Mouse (Mus musculus) v-Abl transformed pro-B cells (cell line): ENCODE data around the gene Rabgap1l.

Experiments
- in situ Hi-C, 2 experiments: fragments of 400-800 bp; cut with MboI; formaldehyde crosslinking; loops; one replicate each; pipeline ENCODE4 v1.15.1; 2025; ENCODE audit not compliant: unreplicated experiment in 2 of 2

The Rabgap1l gene

DNA sequence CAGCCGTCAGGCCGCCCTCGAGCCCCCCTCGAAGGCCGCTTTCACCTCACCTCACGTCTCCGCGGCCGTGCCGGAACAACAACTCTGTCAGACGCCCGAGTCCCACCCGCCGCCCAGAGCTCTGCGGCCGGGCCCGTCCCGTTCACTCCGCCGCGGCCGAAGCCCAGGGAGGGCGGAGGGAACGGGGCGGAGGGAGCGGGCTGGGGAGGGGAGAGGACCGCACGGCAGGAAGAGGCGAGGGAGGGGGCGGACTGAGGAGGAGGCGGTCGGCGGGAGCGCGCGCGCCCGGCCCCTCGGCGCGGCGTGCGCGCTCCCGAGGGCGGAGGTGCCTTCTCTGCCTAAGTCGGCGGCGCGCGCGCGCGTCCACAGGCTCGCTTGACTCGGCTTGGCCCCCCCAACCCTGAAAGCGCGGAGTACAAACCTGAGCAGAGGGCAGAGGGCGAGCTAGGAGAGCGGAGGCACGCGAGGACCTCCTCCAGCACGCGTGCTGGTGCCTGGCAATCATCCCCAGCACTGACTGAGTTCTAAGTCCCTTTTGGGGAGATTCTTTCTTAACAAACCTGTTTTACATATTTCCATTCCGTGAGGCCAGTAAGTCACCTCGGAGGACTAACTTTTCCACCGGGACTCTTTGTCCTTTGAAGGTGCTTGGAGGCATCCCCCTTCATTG, at the start of gene Rabgap1l:
Gene Rabgap1l (minus strand): TSS at position 526 of the 670 bp plus-strand sequence.
- in situ Hi-C loops, result no loop called here

DNA sequence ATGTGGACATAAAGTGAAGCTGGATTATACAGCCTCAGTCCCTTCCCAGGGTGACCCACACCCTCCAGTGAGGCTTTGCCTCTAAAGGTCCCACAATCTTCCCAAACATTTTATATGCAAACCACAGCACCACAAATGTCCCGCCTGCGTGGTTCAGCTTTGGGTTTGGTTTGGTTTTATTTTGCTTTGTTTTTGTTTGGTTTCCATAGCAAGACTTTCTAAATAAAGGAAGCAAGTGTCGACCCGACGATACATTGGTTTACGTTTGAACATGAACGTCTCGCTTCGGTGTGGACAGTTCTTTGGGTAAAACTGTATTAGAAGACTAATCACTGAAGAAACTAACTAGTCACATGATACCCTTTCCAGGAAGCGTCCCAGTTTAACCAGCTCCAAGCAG, 49.6 kb upstream of the Rabgap1l start:
- in situ Hi-C loops, result no loop called here

DNA sequence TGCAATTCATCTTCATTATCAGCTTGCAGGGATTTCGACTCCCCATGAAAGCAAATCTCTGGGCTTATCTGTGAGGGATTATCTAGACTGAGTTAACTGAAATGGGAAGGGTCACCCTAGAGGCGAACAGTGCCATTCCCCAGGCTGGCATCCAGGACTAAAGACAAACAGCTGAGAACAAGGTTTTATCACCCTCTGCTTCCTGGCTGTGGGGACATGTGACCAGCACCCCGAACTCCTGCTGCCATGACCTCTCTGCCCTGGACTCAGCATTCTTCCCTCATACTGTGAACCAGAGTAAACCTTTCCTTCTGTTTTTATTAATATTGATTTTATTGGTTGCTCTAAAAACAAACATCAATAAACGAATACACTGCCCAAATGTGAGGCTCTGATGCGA, 47.6 kb upstream of the Rabgap1l start:
- in situ Hi-C loops, result no loop called here

DNA sequence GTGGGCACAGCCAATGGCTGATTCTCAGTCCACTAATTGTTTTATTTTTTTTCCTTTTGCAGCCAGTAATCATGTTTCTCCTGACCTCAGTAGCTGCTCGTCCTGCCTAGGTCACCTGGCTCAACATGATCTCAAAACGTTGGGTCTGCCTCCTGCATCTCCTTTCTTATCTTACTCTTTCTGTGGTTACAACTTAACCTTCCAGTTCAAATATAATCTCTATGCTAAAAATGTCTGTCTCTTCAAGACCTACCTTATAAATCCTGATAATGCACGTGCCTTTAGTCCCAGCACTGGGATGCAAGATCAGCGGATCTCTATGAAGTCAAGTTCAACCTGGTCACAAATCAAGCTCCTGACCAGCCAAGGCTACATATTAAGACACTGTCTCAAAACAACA, 46.1 kb upstream of the Rabgap1l start:
- in situ Hi-C loops, result no loop called here

DNA sequence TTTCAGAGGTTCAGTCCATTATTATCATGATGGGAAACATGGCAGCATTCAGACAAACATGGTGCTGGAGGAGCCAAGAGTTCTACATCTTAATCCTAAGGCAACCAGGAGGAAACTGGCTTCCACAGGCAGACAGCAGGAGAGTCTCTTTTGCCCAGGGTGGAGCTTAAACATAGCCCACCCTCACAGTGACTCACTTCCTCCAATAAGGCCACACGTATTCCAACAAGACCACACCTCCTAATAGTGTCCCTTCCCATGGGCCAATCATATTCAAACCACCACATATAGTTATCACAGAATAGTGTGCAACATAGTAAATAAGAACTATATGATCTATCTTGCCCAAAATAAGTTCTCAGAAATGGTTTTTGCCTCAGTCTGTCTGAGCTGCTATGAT, 41.4 kb upstream of the Rabgap1l start:
- in situ Hi-C loops, result no loop called here

DNA sequence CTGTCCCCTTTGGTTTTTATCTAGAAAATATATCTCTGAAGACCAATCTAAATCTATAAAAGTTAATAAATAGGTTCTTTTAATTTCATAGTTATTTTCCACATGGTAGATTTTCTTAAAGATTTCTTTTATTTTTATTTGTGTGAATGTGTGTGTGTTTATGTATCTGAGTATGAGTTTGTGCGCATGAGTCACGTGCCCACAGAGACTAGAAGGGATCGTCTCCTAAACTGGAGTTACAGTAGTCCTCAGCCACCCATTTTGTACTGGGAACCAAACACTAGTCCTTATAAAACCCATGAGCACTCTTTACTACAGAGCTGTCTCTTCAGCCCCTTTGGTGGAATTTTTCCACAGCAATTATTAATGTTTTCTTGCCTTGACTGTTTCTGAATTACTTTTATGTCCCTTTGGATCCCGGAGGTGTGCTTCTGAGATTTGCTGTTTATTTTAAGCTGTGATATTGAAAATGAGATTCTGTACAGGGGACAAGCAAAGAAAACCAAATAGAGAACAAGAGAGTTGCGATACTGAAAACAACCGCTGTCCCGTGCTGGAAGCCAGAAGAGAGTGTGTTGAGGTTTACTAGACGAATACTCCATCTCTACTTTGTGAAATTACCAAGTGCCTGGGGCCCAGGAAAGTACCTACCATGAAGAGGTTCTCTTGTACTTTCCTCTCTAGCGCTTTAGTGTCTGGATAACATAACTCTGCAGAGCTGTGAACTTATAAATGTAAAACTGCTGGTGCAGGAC, 39.4 kb upstream of the Rabgap1l start:
- in situ Hi-C loops, result no loop called here

DNA sequence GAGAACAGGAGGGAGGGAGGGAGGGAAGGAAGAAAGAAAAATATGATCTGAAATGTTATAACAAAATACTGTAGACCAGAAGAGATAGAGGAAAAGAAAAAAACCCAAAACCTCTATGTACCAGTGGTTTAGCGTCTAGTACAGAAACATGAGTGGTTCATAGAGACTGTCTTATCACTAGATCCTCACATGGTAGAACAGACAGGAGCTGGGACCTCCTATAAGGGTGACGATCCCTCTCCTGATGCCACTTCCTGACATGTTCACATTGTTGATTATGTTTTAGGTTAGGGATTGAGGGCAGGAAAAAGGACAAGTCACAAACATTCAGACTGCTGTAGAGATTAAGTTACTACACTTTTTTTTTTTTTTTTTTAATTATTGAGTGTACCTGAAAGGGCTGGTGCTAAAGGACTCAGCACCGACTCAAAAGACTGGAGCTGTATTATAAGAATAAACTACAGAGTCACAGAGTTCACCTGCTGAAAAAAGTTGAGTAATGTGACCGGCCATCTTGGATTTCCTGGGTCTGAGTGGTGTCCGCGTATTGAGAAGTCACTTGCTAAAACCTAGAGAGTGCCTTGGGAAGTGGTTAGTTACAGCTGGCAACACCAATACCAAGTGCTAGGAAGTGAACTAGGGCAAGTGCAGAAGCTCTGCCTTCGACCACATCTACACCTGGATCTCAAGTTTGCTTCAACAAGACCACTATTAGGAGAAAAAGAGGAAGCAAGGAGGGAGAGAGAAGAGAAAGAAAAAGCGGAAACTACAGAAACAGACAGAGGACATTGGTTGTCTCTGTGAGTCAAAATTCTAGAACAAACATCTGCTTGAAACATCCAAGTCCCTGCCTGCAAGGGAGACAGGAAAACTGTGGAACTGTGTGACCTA, 37.8 kb upstream of the Rabgap1l start:
- in situ Hi-C loops, result no loop called here

DNA sequence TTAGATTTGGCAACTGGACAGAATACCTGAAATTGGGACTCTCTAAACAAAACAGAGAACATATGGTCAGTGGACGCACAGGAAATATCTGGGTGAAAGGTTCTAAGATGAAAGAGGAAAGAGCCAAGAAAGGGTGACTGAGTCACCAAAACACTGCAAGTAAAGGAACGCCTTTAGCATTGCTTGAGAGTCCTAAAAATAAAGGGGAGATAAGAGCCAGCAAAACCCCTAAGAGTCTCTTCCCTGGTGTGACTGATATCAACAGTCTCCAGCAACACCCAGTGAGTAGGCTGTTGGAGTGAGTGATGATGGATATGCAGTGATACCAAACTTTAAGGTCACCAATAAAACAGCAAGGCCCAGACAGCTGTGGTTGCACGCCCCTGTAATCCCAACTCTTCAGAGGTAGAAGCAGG, 32.4 kb upstream of the Rabgap1l start:
- in situ Hi-C loops, result no loop called here

DNA sequence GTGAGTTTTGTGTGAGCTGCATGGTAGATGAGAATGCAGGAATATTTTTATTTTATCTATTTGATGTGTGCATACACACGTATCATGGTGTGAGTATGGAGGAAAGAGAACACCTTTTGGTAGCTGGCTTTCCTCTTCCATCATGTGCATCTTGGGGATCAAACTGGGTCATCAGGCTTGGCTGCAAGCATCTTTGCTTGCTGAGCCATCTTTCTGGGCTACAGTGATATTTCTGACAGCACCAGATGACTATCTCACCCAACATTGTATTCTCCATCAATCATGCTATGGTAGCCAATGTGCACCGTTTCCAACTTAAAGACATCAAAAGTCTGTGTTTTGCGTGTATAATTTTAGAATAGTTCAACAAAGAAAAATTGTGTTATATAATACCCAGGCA, 30.6 kb upstream of the Rabgap1l start:
- in situ Hi-C loops, result no loop called here

DNA sequence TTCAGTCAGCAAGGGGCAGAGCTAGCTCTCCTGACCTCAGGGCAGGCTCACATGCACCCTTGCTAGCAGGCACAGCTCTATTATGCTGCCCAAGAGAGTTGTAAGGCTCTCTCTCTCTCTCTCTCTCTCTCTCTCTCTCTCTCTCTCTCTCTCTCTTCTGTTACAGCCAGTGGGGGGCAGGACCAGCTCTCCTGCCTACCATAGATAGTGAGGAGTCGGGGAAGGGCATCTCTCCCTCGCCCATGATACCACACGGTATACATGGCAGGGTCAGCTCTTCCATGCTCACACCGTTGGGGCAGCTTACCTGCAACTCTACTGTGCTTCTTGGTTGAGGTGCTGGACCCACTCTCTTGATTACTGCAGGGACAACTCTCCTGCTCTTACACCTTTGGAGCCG, 21.2 kb upstream of the Rabgap1l start:
- in situ Hi-C loops, result no loop called here

DNA sequence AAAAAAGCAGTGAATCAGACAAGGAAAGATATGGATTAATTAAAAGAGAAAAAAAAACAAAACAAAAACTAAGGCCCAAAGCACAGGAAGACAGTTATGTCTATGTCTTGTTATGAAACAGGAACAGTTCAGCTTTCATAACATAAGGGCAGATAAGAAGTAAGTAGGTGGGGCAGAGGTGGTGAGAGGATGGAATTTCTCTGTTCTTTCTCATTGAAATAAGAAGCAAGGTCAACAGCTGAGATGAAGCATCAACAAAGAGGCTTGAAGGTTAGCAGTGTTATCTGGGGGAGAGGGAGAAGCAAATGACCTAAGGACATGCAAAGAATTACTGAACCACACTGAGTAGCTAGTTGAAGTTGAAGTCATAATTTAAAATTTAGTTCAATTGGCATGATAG, 19.4 kb upstream of the Rabgap1l start:
- in situ Hi-C loops, result no loop called here

DNA sequence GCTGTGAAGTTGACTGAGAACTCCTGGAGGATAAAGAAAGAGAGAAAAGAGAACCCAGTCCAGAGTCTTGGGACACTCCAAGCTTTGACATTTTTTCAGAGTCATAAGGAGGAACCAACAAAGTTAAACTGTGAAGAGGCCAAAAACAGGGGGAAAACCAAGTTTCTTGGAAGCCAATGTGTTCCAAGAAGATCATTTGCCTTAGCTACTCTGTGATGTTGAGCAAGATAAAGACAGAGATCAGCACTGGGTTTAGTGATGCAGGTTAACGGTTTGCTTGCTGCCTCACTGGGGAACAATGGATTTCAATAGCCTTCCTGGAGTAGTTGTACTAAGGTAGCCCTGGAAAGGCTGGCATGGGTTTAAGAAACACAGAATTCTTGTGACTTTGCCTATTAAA, 18.9 kb upstream of the Rabgap1l start:
- in situ Hi-C loops, result no loop called here

DNA sequence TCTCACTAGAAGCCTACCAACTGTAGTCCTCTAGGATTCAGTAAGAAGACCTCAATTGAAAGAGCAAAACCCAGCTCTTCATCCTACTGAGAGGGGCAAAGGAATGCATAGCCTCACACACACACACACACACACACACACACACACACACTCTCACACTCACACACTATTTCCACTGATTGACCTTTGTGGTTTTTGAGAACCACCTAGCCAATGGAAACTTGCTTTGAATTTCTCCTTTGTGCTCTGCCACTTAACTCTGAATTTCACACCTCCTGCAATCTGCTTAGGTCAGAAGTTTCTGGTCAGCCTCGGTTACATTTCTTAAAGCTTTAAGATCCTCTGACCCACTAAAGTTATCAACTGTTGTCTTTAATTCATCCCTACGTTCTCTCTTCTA, 12.3 kb upstream of the Rabgap1l start:
- in situ Hi-C loops, result no loop called here

DNA sequence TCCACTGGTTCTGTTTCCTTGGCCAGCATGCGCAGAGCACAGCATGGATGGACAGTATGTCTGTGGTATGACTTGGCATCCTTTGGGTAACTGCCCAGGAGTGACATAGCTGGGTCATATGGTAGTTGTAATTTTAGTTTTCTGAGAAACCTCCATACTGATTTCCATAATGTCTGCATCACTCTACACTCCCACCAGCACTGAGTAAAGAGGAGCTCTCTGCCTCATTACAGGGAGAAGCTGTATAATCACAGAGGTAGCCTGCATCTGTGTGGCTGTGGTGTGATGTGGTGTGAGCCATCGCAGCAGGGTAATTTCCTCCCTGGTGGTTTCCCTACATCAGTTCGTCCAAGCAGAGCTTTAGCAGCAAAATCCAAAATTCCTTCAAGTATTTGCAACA, 7.0 kb upstream of the Rabgap1l start:
- in situ Hi-C loops, result no loop called here

DNA sequence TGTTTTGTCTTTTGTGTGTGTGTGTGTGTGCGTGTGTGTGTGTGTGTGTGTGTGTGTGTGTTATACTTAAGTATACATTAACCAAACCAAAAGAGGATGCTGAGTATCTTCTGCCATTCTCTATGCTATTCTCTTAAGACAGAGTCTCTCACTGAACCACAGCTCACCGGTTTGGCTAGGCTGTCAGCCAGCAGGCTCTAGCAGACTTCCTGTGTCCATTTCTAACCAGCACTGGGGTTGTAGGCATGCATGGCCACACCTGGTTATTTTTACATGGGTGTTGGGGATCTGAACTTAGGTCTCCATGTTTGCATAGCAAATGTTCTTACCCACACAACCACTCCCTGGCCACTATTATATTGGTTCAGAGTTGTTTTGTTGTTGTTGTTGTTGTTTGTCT, 2.0 kb upstream of the Rabgap1l start:
- in situ Hi-C loops, result no loop called here

DNA sequence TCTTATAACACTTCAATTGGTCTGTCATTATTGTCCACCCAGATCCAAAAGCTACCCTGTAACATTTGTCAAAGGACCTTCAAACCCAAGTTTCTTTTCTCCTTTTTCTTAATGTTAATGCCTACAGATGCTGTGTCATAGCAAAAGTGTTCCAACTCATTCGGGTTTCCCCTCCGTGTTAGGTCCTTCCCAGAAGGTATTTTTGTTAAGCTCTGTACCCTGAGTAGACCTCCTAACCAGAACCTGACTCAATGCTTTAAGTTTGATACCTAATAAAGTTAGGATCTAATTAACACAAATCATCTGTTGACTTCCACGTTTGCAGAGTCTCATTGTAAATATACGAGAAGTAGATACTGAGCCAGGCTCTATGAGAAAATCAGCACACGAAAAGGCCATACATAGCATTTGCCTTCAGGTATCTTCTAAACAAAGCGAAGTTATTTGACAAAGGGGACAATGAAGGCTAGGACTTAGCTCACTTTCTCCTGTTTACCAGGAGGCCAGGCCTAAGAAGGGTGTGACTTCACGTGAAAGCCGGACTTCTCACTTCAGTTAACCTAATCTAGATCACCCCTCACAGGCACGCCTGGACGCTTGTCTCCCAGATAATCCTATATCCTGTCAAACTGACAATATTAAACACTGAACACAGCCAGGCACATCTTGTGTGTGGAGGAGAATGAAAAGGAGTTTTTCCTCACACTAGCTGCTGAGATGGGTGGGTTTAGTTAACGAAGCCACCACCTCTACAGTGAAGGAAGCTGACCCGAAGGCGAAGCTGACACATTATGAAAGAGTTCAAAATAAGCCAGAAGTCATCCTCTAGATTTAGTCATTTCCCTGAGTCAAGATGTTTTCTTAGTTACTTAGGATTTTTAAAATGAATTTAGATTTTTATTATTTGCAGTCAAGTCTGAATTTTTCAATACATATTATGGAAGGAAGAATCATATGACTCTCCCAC, 1.1 kb upstream of the Rabgap1l start:
- in situ Hi-C loops, result no loop called here

DNA sequence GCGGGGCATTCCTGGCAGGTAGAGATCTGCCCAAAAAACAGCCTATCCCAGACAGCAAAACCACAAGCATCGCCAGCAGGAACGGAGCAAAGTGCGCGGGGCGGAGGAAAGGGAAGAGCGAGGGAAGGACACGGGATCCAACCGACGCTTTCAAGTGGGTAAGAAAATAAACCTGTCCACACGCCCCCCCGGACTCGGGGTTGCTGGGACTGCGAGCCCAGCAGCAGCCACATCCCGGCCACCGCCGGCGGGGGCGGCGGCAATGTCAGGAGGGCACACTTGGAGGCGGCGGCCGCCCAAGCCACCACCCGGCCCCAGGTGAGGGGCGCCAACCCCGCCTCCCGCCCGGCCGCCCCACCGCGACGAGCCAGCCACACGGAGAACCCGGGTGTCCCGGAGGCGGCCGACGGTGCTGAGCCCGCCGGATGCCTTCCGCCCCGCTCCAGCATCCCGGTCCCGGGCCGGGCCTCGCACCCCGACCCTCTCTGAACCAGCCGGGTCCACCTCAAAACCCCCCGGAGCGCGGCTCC, 790 bp downstream of the Rabgap1l start:
- in situ Hi-C loops, result no loop called here

DNA sequence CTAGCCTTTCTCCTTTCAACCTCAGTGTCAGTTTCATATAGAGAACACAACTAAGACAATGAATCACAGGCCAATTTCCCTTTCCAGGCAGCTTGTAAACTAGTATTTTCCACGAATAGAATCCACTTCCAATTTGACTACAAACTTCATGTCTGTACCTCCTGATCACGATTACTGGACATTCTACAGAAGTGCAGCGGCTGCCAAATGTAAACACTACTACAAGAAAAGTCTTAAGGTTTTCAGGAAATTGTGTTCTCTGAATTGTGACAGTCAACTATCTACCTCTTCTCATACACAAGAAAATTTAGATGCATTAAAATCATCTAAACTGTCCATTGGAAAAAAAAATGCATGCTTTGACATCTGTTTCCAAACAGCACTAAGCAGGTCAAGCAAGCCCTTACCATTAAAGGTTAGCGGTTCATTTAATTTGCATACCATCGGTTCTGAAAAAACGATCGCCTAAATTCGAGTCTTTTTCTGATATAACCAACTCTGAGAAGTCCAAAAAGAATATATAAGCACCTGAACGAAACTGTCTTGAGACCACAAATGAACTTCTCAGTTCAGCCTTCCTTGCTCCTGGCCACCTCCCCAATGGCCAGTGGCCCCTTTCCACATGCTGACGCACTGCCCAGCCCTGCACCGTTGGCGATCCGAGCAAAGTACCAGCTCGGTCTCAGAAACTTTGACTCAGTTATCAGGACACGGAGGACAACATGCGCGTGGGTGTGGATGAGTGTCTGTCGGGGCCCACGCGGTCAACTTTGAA, 1.4 kb downstream of the Rabgap1l start:
- in situ Hi-C loops, result no loop called here

DNA sequence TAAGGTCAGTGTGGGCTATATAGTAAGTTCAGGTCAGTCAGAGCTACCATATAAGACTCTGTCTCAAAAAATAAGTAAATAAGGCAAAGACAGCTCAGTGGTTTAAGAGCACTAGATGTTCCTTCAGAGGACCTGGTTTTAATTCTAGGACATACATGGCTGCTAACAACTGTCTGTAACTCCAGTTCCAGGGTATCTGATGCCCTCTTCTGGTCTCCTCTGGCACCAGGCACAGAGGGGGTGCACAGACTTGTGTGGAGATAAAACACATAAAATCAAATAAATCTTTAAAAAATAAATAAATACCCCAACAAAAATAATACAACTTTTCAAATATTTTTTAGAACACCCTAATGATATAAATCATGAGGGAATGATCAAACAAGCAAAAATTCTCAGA, 2.4 kb downstream of the Rabgap1l start:
- in situ Hi-C loops, result no loop called here
